Mouse (Mus musculus): Measurements from ENCODE around the gene Ldlrad3.

Ldlrad3 gene

GRCm38 (mm10) chr2:102038895-102039667, 147.1 kb downstream of the Ldlrad3 start:
- in situ Hi-C loops (cut with MboI, MseI) = no loop called here

DNA sequence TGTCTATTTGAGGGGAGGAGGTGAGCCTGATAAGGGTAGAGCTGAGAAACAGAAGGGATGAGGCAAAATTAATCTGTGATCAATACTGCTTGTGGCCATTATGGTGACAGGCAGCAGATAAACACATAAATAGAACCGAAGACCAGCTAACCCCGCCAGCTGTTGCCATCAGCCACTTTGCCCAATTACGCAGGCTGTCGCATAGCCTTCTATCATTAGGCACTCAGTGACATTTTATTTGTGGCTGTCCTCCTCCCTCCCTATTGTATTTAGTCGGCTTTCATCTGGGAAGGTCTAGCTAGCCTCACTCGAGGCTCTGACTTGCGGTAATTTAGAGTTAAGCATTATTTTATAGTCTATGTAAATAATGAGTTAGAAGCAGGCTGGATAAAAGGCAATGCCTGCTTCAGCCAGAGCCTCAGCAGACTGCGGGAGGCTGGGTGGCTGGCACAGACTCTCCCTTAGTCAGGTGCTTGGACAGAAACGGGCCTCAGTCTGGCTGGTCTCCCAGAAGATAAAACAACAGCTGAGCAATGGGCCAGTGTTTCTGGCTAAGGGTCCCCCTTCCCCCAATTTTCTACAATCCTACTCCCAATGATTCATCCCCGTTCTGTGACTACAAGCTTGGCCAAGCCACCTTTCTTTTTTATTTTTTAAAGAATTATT, 147.8 kb downstream of the Ldlrad3 start:
- in situ Hi-C loops (cut with MboI, MseI) = no loop called here

DNA sequence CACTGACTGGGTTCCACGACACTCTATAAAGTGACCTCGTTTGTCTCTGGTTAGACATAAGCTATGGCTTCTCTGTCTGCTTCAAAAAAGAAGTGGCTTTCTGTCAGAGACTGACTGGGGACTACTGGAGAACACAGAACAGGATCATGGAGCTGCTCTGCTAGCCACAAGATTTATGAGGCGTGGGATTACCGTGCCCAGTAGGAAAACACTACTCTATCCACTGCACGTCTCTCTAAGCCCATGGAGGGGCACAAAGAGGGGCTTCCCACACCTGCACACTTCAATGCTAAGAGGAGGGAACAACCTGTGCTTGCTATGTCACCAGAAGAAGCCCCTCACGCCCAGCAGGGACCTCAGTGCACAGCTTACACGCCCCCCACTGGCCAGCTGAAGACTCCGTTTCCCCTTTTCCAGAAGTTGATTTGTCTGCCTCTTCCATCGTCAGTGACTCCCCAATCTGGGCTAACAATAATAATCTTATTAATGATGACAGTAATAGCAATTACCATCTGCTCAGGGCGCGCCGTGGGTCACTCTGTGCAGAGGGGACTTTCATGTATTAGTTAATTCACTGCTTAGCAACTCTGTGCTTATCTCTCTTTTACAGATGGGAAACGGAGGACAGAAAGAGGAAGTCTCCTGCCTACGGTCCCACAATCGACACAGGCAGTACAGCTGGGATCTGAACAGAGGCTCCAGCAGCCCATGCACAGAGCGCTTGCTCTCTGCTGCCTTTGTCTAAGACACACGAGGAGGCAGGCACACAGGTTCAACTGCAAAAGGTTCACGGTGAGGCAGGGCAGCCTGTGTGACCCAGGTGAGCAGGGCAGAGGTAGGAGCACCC, 149.3 kb downstream of the Ldlrad3 start:
- in situ Hi-C loops (cut with MboI, MseI) = no loop called here

GRCm38 (mm10) chr2:102034513-102034879, 151.7 kb downstream of the Ldlrad3 start:
- in situ Hi-C loops (cut with MboI, MseI) = no loop called here

DNA sequence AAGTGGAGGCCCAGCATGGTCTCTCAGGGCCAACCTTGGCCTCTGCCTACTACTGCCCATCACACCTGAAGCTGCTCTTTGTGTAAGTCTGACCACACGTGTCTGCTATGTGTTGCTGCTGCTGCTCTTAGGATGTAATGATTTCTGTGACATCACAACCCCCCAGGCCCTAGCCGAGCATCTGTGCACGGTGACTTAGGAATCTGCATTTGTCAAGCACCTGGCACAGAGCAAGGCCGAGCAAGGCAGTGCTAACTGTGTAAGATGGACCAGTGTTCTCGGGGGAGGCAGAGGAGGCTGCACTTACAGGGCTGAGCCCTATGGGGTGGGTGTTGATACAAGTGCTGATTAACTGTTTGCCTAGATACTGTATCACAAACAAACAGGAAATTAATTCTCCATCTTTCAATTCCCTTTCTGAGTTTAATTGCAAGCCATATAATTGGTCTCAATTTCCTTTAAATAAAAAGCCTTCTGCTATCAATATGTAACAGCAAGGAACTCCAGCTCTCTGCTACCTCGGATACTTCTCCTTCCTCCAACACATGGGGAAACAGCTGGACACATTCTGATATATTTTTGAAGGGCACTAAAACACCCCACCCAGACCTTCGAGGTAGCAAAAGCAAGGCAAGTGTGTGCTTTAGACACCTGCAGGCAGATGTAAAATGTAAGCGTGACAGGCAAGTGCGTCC, 152.2 kb downstream of the Ldlrad3 start:
- in situ Hi-C loops (cut with MboI, MseI) = no loop called here

DNA sequence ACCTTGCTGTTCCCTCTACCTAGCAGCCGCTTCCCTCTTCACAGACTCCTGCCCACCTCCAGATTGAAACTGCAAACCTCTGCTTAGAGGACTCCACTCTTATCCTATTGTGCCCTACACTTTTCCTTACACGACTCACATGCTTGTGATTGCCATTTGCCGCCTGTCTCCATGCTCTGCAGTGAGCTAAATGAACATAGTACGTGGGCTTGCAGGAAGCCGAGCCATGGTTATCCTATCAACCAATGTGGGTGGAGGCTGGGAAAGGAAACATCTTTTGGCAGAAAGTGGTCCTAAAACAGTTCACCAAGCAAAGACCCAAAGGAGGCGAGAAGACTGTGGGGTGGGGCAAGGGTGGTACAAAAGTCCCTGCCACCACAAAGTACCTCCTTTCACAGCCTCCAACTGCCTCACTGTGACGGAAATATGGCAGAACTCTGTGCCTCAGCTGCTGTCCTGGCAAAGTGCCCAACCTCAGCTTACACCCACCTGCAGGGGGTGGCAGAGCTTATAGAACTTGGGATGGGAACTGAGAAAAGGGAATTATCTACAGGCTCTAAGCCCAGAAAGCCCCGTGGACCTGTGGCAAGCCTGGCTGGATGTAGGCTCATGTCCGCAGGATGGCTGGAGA, 153.4 kb downstream of the Ldlrad3 start:
- in situ Hi-C loops (cut with MboI, MseI) = no loop called here

DNA sequence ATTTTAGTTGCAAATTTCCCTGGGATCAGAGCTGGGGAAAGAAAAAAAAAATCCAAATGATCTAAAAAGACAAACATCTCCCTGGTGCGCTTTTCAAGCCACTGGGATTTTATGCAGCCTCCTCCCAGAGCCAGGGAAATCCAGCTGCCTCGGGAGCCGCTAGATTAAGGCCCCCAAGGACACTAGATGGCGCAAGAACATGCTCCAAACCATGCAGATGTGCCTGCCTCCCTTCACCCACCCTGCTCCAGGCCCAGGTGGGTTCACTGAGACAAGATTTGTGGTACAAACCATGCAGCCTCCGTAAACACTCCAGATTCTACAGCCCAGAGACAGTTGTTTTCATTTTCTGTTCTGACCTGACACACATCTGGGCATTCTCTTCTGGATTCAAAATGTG, 155.5 kb downstream of the Ldlrad3 start:
- in situ Hi-C loops (cut with MboI, MseI) = no loop called here

DNA sequence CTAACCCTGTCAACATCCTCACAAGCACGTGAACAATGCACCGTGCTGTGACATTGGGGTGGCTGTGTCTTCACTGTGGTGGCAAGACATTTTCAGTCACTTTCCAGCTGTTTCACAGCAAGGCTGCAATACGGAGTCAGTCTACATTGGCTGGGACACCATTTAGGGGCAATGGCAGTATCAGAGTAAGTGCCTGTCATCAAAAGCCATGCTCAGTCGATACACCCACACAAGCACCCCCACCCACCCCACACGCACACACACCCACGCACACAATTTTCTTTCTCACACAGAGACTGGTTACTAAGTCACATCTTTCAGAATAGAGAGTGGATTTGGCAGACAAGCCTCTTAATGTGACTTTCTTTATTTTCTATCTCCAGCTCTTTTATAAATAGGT, 156.0 kb downstream of the Ldlrad3 start:
- in situ Hi-C loops (cut with MboI, MseI) = no loop called here

- in situ Hi-C loops (cut with MboI, MseI) = no loop called here
Observed at GRCm38 (mm10) chr2:102029682-102030081, 156.5 kb downstream of the Ldlrad3 start.

DNA sequence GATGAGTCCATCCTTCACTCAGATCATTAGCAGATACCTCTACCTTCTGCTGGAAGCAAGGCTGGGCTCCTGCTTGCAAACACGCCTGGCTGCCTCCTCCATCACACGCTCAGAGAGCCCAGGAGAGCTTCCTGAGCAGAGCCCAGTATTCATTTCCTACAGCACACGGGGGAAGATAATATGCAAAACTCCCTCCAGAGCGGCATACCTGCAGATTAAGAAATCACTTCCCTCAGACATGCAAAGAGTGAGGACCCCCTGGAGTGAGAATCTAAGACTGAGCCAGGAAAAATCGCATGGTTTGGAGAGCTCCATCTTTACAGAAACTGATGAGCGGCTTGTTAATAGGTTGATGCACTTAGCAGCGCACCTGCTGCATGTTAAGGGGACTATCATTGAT, 158.9 kb downstream of the Ldlrad3 start:
- in situ Hi-C loops (cut with MboI, MseI) = no loop called here

- in situ Hi-C loops (cut with MboI, MseI) = no loop called here
Observed at GRCm38 (mm10) chr2:102026156-102026555, 160.0 kb downstream of the Ldlrad3 start.

DNA sequence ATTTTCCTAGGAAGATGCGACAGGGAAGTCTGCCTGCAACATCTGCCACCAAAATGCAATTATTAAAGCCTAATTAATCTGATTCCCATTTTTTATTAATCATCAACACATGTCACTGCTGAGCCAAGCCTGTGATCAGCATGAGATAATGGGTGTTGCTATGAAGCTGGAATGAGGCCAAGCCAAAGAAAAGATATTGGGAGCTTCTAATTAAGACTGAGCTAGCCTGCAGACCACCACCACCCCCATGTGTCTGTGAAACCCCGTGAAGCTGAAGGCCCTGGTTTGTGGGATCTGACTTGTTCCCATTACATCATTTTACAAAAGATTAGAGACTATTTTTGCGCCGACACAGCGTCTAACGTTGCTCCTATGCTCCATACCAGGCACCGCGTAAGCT, 161.7 kb downstream of the Ldlrad3 start:
- in situ Hi-C loops (cut with MboI, MseI) = no loop called here

DNA sequence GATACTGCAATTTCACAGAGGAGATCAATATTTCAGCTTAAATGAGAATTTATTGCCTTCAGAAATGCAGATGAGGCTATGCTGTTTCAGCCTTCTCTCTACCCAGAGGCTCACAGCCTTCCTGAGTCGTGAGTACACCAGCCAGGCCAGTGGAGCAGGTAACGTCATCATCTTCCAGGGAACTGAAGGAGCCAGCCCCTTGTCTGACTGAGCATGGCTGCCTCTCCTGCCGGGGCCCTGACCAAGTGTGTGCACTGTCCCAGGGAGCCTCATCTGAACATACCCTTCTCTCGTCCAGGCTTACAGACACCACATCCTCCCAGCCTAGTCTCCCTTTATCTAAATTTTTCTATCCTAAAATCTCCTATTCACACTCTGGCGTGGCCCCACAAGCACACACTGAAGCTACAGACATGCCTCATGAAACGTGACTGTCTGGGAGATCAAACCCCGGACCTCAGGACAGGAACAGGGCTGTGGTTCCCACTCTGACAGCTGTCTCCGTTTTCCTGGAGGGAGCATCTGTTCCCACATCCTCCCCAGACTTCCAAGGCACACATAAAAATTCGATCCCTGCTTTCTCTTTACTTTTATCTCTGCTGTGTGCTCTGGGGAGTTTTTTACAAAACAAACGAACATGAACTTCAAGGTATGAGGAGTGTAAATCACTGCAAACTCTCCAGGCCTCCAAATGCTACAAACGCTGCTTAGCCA, 164.7 kb downstream of the Ldlrad3 start:
- in situ Hi-C loops (cut with MboI, MseI) = no loop called here

- in situ Hi-C loops (cut with MboI, MseI) = no loop called here
Observed at GRCm38 (mm10) chr2:102020546-102020945, 165.6 kb downstream of the Ldlrad3 start.

DNA sequence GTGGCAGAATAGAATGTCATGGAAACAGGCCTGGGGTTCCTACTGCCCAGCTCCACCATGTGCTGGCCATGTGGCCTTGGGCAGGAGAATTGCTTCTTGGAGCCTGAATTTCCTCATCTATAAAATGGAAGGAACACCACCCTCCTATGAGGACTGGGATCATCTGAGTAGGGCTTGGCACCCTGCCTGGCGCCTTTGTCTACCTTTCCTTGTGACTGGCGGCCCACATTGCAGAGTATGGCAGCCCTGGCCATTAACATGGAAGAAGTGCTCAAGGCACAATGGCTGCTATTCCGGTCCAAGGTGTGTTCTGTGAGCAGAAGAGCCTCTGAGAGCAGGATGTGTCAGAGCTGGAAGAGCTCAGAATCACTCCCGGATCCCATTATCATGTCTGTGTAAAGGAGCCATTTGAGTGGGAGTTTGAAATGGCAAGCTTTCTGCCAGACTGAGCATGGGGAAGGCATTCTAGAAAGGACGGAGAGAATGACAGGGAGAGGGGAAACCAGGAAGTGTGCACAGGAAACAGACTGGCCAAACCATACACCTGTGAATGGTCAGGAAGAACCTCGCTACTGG, 171.6 kb downstream of the Ldlrad3 start:
- in situ Hi-C loops (cut with MboI, MseI) = no loop called here

GRCm38 (mm10) chr2:102011311-102011975, 174.7 kb downstream of the Ldlrad3 start:
- in situ Hi-C loops (cut with MboI, MseI) = no loop called here

DNA sequence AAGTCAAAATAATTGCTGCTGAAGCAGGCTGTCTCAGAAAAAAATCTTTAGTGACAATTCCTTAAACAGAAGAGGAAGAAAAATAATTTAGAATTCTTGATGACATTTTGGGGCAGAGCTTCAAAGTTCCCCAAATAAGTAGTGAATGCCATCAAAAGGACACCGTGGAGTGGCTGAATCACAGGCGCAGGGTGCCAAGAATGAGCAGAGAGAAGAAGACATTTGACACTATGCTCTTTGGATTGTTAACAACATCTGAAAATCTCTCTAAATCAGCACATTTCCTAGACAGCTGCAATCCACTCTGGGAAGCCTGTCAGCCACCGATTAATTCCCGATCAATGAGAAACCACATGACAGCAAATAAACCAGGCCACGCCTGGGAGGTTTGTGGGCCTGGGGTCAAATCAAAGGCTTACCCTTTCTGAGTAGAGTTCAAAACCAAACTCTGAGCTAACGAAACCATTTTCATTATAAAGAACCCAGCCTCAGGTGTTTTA, 176.4 kb downstream of the Ldlrad3 start:
- in situ Hi-C loops (cut with MboI, MseI) = no loop called here

GRCm38 (mm10) chr2:102006143-102006542, 180.0 kb downstream of the Ldlrad3 start:
- in situ Hi-C loops (cut with MboI, MseI) = no loop called here

- in situ Hi-C loops (cut with MboI, MseI) = no loop called here
Observed at GRCm38 (mm10) chr2:102005377-102006007, 180.7 kb downstream of the Ldlrad3 start.

Data from T-helper 2 cell (primary cell).